Mouse (Mus musculus): Measurements from ENCODE around the gene Elmo1.

Elmo1 gene

GRCm38 (mm10) chr13:20121385-20122043, 31.1 kb downstream of the Elmo1 start:
- no peak for DNase-seq (ENCODE audit: low read depth, low spot score)

- DNase-seq (ENCODE audit: low read depth, low spot score), result no peak
These were observed 33.6 kb downstream of the Elmo1 start for GRCm38 (mm10) chr13:20123975-20124374.

GRCm38 (mm10) chr13:20124965-20125364, 34.6 kb downstream of the Elmo1 start:
- peak; percentile 90 for DNase-seq (ENCODE audit: low read depth, low spot score)

GRCm38 (mm10) chr13:20125845-20126244, 35.4 kb downstream of the Elmo1 start:
- DNase-seq (ENCODE audit: low read depth, low spot score), result peak; percentile 94

GRCm38 (mm10) chr13:20127553-20127952, 37.2 kb downstream of the Elmo1 start:
- peak; percentile 79 for DNase-seq (ENCODE audit: low read depth, low spot score)

GRCm38 (mm10) chr13:20128097-20128496, 37.7 kb downstream of the Elmo1 start:
- no peak for DNase-seq (ENCODE audit: low read depth, low spot score)

- DNase-seq (ENCODE audit: low read depth, low spot score), result no peak
These were observed 40.3 kb downstream of the Elmo1 start for GRCm38 (mm10) chr13:20130731-20131130.

- no peak for DNase-seq (ENCODE audit: low read depth, low spot score)
These were observed 41.1 kb downstream of the Elmo1 start for GRCm38 (mm10) chr13:20131322-20131997.

GRCm38 (mm10) chr13:20131998-20132371, 41.6 kb downstream of the Elmo1 start:
- DNase-seq (ENCODE audit: low read depth, low spot score), result no peak

GRCm38 (mm10) chr13:20133602-20134394, 43.4 kb downstream of the Elmo1 start:
- peak; percentile 63 for DNase-seq (ENCODE audit: low read depth, low spot score)

GRCm38 (mm10) chr13:20134395-20135225, 44.2 kb downstream of the Elmo1 start:
- peak; percentile 82 for DNase-seq (ENCODE audit: low read depth, low spot score)

GRCm38 (mm10) chr13:20136753-20137152, 46.4 kb downstream of the Elmo1 start:
- DNase-seq (ENCODE audit: low read depth, low spot score), result peak; percentile 81

- DNase-seq (ENCODE audit: low read depth, low spot score), result no peak
These were observed 48.1 kb downstream of the Elmo1 start for GRCm38 (mm10) chr13:20138466-20138865.

GRCm38 (mm10) chr13:20139060-20139459, 48.7 kb downstream of the Elmo1 start:
- DNase-seq (ENCODE audit: low read depth, low spot score), result no peak

- peak; percentile 87 for DNase-seq (ENCODE audit: low read depth, low spot score)
These were observed 49.6 kb downstream of the Elmo1 start for GRCm38 (mm10) chr13:20139825-20140665.

- DNase-seq (ENCODE audit: low read depth, low spot score), result no peak
These were observed 52.2 kb downstream of the Elmo1 start for GRCm38 (mm10) chr13:20142637-20143036.

GRCm38 (mm10) chr13:20146848-20147247, 56.5 kb downstream of the Elmo1 start:
- DNase-seq (ENCODE audit: low read depth, low spot score), result no peak

GRCm38 (mm10) chr13:20147736-20148135, 57.3 kb downstream of the Elmo1 start:
- DNase-seq (ENCODE audit: low read depth, low spot score), result no peak

- DNase-seq (ENCODE audit: low read depth, low spot score), result no peak
These were observed 59.9 kb downstream of the Elmo1 start for GRCm38 (mm10) chr13:20150130-20150835.

Measured in A20 (cell line).